Mouse (Mus musculus): ENCODE measurements around the gene Csnk1e. TPM values are rescaled to one million over a fixed set of nuclear protein-coding genes. Genes with fewer than 3 reads are reported as not detected.
A peak's percentile ranks its signal among the peaks of the same experiment; 100 is the strongest.

The Csnk1e gene
- total and polyA plus RNA-seq, 2 experiments from 2014 or later, result 178 to 323 TPM

GRCm38 (mm10) chr15:79489463-79489862 is 34.1 kb upstream of the Csnk1e start:
- no peak overlapping the region for H3K9ac ChIP-seq (replicated peaks; ENCODE audit: low read length)
- H3K9me3 ChIP-seq (ENCODE audit: low read length), result no peaks in the 10 kb centered on the region
- no peaks in the 10 kb centered on the region for H3K4me1 ChIP-seq (ENCODE audit: insufficient read depth, low read length)
- H3K36me3 ChIP-seq (ENCODE audit: insufficient read depth, low read length), result no peaks in the 10 kb centered on the region
- no peak overlapping the region for H3K27ac ChIP-seq
- DNase-seq (ENCODE audit: low spot score) (no peak), ATAC-seq (no peak)
- no peak overlapping the region for H3K4me3 ChIP-seq (ENCODE audit: low read length)
- WGBS, result 54% methylated on average over 11 of the region's 11 CpGs
- H3K27me3 ChIP-seq (ENCODE audit: insufficient read depth, low read length), result no peaks in the 10 kb centered on the region
- no peak overlapping the region for H3K4me2 ChIP-seq (ENCODE audit: low read depth, low read length)
- TF ChIP-seq CTCF (IDR thresholded peaks at IDR 0.05; ENCODE audit: low read depth), result no peak

GRCm38 (mm10) chr15:79481181-79481688 is 25.9 kb upstream of the Csnk1e start:
- Histone ChIP-seq H3K27me3 (ENCODE audit: insufficient read depth, low read length) (no peaks in the 10 kb centered on the region), H3K9ac (replicated peaks; ENCODE audit: low read length) (no peak overlapping the region), H3K4me1 (ENCODE audit: insufficient read depth, low read length) (no peaks in the 10 kb centered on the region), H3K9me3 (ENCODE audit: low read length) (no peaks in the 10 kb centered on the region), H3K36me3 (ENCODE audit: insufficient read depth, low read length) (no peaks in the 10 kb centered on the region), H3K27ac (no peak overlapping the region), H3K4me3 (ENCODE audit: low read length) (no peak overlapping the region), H3K4me2 (ENCODE audit: low read depth, low read length) (no peak overlapping the region)
- 14% methylated on average over 15 of the region's 15 CpGs for WGBS
- no peak for TF ChIP-seq CTCF (IDR thresholded peaks at IDR 0.05; ENCODE audit: low read depth)
- DNase-seq (ENCODE audit: low spot score) (no peak), ATAC-seq (no peak)

- TF ChIP-seq CTCF (IDR thresholded peaks at IDR 0.05; ENCODE audit: low read depth), result no peak
- Histone ChIP-seq H3K36me3 (ENCODE audit: insufficient read depth, low read length) (no peaks in the 10 kb centered on the region), H3K9ac (replicated peaks; ENCODE audit: low read length) (no peak overlapping the region), H3K27ac (no peak overlapping the region), H3K9me3 (ENCODE audit: low read length) (no peaks in the 10 kb centered on the region), H3K27me3 (ENCODE audit: insufficient read depth, low read length) (no peaks in the 10 kb centered on the region), H3K4me2 (ENCODE audit: low read depth, low read length) (no peak overlapping the region), H3K4me1 (ENCODE audit: insufficient read depth, low read length) (no peaks in the 10 kb centered on the region), H3K4me3 (ENCODE audit: low read length) (no peak overlapping the region)
- DNase-seq (ENCODE audit: low spot score) (no peak), ATAC-seq (no peak)
- WGBS, result 55% methylated on average over 6 of the region's 6 CpGs
Observed at GRCm38 (mm10) chr15:79477227-79477626, 21.9 kb upstream of the Csnk1e start.

- Histone ChIP-seq H3K9me3 (ENCODE audit: low read length) (no peaks in the 10 kb centered on the region), H3K4me3 (ENCODE audit: low read length) (no peak overlapping the region), H3K9ac (replicated peaks; ENCODE audit: low read length) (no peak overlapping the region), H3K36me3 (ENCODE audit: insufficient read depth, low read length) (no peaks in the 10 kb centered on the region), H3K27me3 (ENCODE audit: insufficient read depth, low read length) (no peaks in the 10 kb centered on the region), H3K4me2 (ENCODE audit: low read depth, low read length) (no peak overlapping the region), H3K27ac (no peak overlapping the region), H3K4me1 (ENCODE audit: insufficient read depth, low read length) (no peaks in the 10 kb centered on the region)
- DNase-seq (ENCODE audit: low spot score) (no peak), ATAC-seq (no peak)
- 52% methylated on average over 12 of the region's 12 CpGs for WGBS
- TF ChIP-seq CTCF (IDR thresholded peaks at IDR 0.05; ENCODE audit: low read depth), result 0 out of 2 replicates have a peak, but pooled peaks have one; percentile 2
Observed at GRCm38 (mm10) chr15:79473638-79474355, 18.4 kb upstream of the Csnk1e start.

- H3K9ac ChIP-seq (replicated peaks; ENCODE audit: low read length), result no peak overlapping the region
- DNase-seq (ENCODE audit: low spot score), result no peak
- H3K4me2 ChIP-seq (ENCODE audit: low read depth, low read length), result no peak overlapping the region
- no peaks in the 10 kb centered on the region for H3K27me3 ChIP-seq (ENCODE audit: insufficient read depth, low read length)
- no peak for ATAC-seq
- H3K36me3 ChIP-seq (ENCODE audit: insufficient read depth, low read length), result no peaks in the 10 kb centered on the region
- WGBS, result 94% methylated on average over 5 of the region's 5 CpGs
- H3K9me3 ChIP-seq (ENCODE audit: low read length), result no peaks in the 10 kb centered on the region
- no peaks in the 10 kb centered on the region for H3K4me1 ChIP-seq (ENCODE audit: insufficient read depth, low read length)
- H3K27ac ChIP-seq, result no peak overlapping the region
- H3K4me3 ChIP-seq (ENCODE audit: low read length), result no peak overlapping the region
- TF ChIP-seq CTCF (IDR thresholded peaks at IDR 0.05; ENCODE audit: low read depth), result 0 out of 2 replicates have a peak, but pooled peaks have one; percentile 22
Observed at GRCm38 (mm10) chr15:79473042-79473441, 17.7 kb upstream of the Csnk1e start.

GRCm38 (mm10) chr15:79471095-79471494 is 15.7 kb upstream of the Csnk1e start:
- Histone ChIP-seq H3K9me3 (ENCODE audit: low read length) (no peaks in the 10 kb centered on the region), H3K4me3 (ENCODE audit: low read length) (peak overlapping the region; percentile 1; the same call in 1 of the 2 replicates), H3K4me1 (ENCODE audit: insufficient read depth, low read length) (no peaks in the 10 kb centered on the region), H3K9ac (replicated peaks; ENCODE audit: low read length) (no peak overlapping the region), H3K36me3 (ENCODE audit: insufficient read depth, low read length) (no peaks in the 10 kb centered on the region), H3K4me2 (ENCODE audit: low read depth, low read length) (peak overlapping the region; percentile 24; the same call in 1 of the 2 replicates), H3K27ac (no peak overlapping the region), H3K27me3 (ENCODE audit: insufficient read depth, low read length) (no peaks in the 10 kb centered on the region)
- 48% methylated on average over 10 of the region's 10 CpGs for WGBS
- no peak for ATAC-seq
- DNase-seq (ENCODE audit: low spot score), result no peak
- TF ChIP-seq CTCF (IDR thresholded peaks at IDR 0.05; ENCODE audit: low read depth), result no peak

GRCm38 (mm10) chr15:79470583-79470982 is 15.2 kb upstream of the Csnk1e start:
- H3K27me3 ChIP-seq (ENCODE audit: insufficient read depth, low read length), result no peaks in the 10 kb centered on the region
- 27% methylated on average over 17 of the region's 17 CpGs for WGBS
- H3K36me3 ChIP-seq (ENCODE audit: insufficient read depth, low read length), result no peaks in the 10 kb centered on the region
- no peak overlapping the region for H3K9ac ChIP-seq (replicated peaks; ENCODE audit: low read length)
- no peak overlapping the region for H3K27ac ChIP-seq
- DNase-seq (ENCODE audit: low spot score), result peak; percentile 12
- TF ChIP-seq CTCF (IDR thresholded peaks at IDR 0.05; ENCODE audit: low read depth), result no peak
- H3K9me3 ChIP-seq (ENCODE audit: low read length), result no peaks in the 10 kb centered on the region
- ATAC-seq, result no peak
- peak overlapping the region; percentile 1; the same call in 1 of the 2 replicates for H3K4me3 ChIP-seq (ENCODE audit: low read length)
- H3K4me1 ChIP-seq (ENCODE audit: insufficient read depth, low read length), result no peaks in the 10 kb centered on the region
- peak overlapping the region; percentile 24 for H3K4me2 ChIP-seq (ENCODE audit: low read depth, low read length)
